Mouse (Mus musculus): ENCODE data around the gene Begain.

DNA sequence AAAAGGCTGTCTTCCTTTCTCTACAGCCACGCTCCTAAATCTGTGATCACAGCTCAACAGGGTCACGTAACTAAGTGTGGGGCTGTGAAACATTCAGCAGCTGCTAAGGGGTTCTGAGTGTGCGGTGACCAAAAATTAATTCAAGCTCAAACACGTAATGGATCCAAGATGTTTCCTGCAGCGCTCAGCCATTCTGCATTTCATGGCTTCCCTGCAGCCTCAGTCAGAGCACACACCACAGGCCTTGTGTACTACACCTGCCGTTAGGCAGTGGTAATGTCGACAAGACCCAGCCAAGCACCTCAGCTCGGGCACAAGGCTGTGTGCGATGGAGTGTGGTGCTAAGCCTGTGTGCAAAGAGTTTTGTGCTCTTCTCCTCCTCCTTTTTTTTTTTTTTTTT lies 80.6 kb downstream of the Begain start:
- TF ChIP-seq POLR2A (IDR thresholded peaks at IDR 0.05; ENCODE audit: control insufficient read depth in 1 of 2, insufficient read depth in 1 of 2, low read depth in 1 of 2, low read length in 2 of 2, poor library complexity in 1 of 2) (no peak), RAD21 (IDR thresholded peaks at IDR 0.05; ENCODE audit: low read depth, low read length) (no peak), CTCF (IDR thresholded peaks at IDR 0.05 in 2 of 3, conservative IDR thresholded peaks at IDR 0.05 in 1 of 3; ENCODE audit: control insufficient read depth in 1 of 3, insufficient read depth in 1 of 3, low read depth in 2 of 3, low read length in 3 of 3, poor library complexity in 1 of 3, severe bottlenecking in 1 of 3) (no peak), MYC (IDR thresholded peaks at IDR 0.05; ENCODE audit: low read depth, low read length) (no peak), MAX (IDR thresholded peaks at IDR 0.05; ENCODE audit: low read length) (no peak), USF1 (IDR thresholded peaks at IDR 0.05; ENCODE audit: low read depth, low read length) (no peak)

Data from MEL (cell line).